Mouse (Mus musculus) spleen, postnatal 10 days (tissue): ENCODE results near the gene Defa25.
"Not testable (repeated sequence)": the region's sequence is repeated elsewhere in the genome, so short reads cannot be mapped to it uniquely, and the experiment has no call there.

ENCODE experiments used
- DNase-seq, 2 experiments: peaks; one replicate each; pipeline ENCODE4 v3.0.0; 2021 to 2022; ENCODE audit warnings: low spot score in 2 of 2

Gene Defa25

DNA sequence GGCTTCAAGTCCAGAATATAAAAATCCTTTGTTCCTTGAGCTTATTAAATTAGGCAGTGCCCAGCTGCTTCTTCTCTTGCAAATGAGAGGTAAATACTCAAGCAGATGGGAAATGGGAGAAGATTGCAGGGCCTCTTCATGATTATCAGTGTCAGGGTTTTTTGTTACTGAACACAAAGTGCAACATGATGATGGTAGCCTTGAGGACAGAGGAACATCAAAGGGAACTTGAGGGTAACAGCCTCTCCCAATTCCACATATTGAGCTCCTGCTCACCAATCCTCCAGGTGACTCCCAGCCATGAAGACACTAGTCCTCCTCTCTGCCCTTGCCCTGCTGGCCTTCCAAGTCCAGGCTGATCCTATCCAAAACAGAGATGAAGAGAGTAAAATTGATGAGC, at the start of gene Defa25:
Defa25 (plus strand) TSS at position 301 of the 400 bp plus-strand sequence.
- DNase-seq = not testable (repeated sequence)

DNA sequence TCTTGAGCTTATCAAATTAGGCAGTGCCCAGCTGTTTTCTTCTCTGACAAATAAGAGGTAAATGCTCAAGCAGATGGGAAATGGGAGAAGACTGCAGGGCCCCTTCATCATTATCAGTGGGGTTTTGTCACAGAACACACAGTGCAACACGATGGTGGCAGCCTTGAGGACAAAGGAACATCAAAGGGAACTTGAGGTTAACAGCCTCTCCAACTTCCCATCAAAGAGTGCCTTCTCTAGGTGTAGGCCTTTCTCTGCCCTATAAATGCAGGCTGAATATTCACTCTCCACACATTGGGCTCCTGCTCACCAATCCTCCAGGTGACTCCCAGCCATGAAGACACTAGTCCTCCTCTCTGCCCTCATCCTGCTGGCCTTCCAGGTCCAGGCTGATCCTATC, 29.5 kb upstream of the Defa25 start, which contains the start of gene Defa23:
Defa23 (plus strand) TSS at position 301 of the 400 bp plus-strand sequence.
- DNase-seq = not testable (repeated sequence)

DNA sequence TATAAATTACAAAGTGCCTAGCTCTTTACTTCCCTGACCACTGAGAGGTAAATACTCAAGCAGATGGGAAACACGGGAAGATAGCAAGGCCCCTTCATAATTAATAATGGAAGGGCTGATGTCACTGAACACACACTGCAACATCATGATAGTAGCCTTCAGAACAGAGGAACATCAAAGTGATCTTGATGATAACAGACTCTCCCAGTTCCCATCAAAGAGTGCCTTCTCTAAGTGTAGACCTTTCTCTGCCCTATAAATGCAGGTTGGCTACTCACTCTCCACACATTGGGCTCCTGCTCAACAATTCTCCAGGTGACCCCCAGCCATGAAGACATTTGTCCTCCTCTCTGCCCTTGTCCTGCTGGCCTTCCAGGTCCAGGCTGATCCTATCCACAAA, 19.5 kb upstream of the Defa25 start, which contains the start of gene Defa35:
Defa35 (plus strand) TSS at position 301 of the 400 bp plus-strand sequence.
- not testable (repeated sequence) for DNase-seq

DNA sequence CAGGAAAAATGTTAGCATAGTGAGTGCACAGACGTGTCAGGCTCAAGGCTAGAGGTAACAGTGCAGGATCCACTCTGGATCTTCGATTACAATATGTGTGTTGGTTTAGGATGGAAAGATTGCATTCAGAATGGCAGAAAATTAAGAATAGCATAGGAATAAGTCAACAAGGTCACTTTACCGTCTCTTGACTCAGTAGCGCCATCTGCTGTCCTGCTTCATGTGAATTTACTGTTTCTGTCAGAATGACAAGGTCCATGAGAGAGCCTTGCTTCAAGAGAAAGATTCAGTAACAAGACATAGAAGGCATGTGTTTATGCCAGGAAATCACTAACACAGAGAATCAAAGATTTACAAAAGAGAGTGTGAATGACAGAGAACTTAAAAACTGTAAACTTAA, 8.9 kb downstream of the Defa25 start:
- DNase-seq = no peak

DNA sequence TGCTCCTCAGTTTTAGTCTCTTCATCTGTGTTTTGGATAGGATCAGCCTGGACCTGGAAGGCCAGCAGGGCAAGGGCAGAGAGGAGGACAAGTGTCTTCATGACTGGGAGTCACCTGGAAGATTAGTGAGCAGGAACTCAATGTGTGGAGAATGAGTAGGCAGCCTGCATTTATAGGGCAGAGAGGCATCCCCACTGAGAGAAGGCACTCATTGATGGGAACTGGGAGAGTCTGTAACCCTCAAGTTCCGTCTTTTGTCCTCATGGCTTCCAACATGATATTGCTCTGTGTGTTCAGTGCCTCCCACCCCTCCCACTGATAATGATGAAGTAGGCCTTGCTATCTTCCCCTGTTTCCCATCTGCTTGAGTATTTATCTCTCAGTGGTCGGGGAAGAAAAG, 11.7 kb downstream of the Defa25 start, which contains the start of gene Gm14851:
Gm14851 (minus strand) TSS at position 101 of the 400 bp plus-strand sequence.
- DNase-seq = not testable (repeated sequence)

DNA sequence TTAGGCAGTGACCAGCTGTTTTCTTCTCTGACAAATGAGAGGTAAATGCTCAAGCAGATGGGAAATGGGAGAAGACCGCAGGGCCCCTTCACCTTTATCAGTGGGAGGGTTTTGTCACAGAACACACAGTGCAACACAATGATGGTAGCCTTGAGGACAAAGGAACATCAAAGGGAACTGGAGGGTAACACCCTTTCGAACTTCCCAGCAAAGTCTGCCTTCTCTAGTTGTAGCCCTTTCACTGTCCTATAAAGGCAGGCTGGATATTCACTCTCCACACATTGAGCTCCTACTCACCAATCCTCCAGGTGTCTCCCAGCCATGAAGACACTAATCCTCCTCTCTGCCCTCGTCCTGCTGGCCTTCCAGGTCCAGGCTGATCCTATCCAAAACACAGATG, 50.1 kb downstream of the Defa25 start, which contains the start of gene Defa30:
Defa30 (plus strand) TSS at position 301 of the 400 bp plus-strand sequence.
- not testable (repeated sequence) for DNase-seq
